Mouse (Mus musculus) Muller cell, postnatal 12 days (primary cell): Measurements from ENCODE around the gene Tomm20.

ENCODE experiments used
- DNase-seq: peaks from one replicate; pipeline ENCODE4 v3.0.0-alpha.2; 2015; ENCODE audit errors: inconsistent ontology term

The Tomm20 gene

DNA sequence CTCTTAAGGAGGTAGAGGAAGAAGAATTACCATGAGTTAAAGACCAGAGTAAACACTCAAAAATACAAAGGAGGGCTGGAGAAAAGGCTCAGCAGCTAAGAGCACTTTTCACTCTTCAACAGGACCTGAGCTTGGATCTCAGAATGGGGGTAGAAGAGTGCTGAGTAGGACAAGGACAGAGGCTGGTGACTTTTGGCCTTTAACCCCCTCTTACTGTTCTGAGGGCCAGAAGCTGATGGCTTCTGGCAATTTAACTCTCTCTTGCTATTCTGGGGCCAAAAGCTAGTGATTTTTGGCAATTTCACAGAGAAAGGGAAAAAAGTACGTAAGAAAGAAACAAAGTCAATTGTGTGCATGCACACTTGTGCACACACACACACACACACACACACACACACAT, 17.2 kb upstream of the Tomm20 start:
- DNase-seq: no peak

DNA sequence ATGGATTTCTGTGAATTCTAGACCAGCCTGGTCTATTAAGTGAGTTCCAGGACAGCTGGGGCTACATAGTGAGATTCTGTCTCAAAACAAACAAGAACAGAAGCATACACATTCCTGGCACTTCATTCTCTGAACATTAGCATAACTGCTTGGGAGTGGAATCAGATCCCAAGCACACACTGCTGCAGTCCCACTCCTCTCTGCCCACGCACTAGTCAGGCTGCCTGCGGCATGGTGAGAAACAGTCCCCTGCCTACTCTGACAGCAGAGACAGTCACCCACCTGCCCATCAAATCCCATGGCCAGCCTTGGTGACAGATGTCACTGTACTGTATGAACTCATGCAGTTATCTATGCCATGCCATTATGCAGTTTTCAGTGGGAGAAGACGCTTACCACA, 15.9 kb upstream of the Tomm20 start:
- DNase-seq: no peak

DNA sequence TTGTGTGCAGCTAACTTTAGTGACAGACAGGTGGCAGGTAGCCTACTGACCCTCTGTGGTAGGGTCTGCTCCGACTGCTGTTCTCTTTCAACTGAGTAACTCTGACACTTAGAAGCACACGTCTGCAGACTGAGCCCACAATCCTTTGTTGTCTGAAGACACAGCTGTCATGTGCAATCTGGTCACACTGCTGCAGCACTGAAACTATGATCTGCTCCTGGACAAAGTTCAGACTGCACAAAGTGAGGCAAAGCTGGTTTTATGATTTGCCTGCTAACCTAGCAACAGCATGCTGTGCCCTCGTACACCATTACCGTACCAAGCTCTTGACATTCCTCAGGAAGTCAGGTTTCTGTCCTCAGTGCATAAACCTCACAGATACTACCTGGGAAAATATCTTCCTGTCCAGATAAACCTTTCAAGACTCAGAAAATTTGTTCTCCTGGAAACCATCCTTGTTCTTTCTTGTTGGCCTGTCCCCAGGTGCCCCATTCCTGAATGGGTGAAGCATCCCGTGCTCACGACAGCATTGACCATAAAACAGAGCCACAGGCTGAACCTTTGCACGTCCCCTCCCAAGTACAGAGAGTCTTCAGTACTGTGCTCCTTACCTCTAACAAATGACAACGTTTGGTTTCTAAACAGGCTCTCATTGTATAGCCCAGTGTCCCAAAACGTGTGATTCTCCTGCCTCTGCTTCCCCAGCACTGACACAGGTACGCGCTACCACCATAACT, 6.4 kb upstream of the Tomm20 start:
- no peak for DNase-seq

DNA sequence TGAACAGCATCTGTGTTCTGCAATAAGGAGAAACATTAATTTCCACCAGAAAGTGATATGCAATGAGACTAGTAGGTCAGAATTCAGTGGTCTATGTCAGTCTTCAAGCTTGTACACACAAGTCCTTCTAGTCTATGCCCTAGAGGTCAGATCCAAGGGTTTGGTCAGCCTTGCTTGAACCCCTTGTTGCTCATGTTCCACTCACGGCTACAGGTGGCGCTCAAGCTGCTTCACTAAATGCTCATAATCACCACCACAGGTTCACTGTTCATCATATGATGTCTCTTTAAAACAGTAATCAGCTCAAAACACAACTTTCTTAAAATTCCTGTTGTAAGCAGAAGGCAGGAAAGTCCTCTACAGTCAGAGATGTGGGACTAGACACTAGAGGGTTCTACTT, 3.9 kb upstream of the Tomm20 start:
- no peak for DNase-seq

DNA sequence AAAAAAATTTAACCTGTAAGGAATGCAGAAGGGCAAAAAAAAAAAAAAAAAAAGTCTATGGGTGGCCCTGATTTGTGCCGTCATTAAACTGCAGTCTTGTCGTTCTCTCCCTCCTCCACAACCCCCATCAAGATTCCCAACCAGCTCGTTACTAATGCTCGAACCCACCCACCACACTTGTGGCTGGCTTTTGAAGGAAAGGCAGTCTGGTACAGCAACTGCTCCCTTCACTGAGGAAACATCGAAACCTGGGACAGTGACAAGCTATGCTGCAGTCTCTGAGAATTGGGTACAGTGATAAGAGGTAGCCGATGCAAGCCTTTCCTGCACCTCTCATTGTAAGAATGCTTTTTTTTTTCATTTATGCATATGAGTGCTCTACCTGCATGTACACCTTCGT, 800 bp upstream of the Tomm20 start:
- DNase-seq: no peak

DNA sequence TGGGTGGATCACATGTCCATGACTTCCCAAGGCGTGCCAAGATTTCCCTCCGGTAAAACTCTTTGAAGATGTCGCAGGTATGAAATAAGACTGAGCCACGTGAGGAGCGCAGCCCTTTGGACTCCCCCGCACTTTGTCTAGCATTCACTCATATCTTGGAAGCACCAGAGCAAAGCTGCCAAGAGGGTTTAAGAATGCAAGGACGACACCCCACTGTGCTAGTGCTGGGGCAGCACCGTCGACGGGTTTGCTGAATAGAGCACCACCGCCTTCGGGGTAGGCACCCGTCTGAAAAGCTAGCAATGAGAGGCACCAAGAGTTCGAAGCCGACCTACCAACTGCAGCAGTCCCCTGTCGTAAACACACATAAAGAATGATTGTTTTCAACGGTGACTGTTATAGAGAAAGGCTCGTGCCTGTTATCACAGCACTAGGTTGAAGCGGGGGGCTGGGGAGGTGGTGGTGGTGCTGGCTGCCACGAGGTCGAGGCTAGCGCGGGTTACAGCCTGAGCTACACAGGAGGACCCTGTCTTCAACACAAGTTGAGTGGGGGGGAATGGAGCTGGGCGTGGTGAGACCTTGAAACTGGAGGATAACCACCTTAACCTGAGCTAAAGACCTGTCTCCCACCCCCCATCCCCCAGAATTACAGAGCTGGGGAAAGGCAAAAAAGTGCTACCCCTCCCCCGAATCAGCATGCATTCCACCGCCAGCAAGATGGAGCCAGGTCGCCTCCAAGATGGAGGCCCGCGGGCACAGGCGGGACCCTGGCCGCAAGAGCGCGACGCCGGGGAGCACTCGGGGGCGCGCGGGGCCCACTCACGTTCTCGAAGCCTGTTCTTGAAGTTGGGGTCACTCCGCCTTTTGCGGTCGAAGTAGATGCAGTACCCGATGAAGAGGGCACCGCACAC, 608 bp downstream of the Tomm20 start:
- peak; percentile 72 for DNase-seq

DNA sequence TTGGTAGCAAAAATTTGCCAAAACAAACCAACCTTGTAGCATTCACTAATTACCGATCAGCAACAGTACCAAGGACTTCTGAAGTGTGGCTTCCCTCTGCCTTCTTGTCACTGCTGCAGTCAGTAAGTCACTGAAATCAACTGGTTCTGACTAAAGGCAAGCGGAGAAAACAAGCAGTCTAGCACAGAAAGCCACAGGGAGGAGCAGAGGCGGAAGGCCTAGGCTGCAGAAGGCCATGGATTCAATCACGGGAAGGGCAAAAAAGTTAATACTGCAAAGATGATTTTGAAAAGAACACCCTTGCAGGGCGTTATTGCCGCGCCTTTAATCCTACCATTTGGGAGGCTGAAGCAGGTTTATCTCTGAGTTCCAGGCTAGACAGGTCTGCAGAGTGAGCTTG, 2.1 kb downstream of the Tomm20 start:
- no peak for DNase-seq

DNA sequence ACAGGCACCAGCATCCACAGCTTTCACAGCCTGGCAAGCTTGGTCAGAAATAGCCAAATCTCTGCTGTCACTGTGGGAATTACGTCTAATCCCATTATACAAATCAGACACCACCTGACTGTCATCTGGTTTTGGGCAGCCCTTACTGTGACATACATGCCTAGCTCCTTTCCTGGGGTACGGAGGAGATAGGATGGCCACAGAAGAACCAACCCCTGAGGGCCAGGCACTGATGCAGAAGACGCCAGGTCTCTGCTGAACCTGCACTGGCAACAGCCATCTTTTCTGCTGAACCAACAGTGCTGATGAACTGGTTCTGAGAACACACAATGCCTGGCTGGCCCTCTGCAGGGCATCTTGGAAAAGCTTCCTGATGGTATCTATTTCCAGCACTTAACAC, 8.3 kb downstream of the Tomm20 start:
- no peak for DNase-seq

DNA sequence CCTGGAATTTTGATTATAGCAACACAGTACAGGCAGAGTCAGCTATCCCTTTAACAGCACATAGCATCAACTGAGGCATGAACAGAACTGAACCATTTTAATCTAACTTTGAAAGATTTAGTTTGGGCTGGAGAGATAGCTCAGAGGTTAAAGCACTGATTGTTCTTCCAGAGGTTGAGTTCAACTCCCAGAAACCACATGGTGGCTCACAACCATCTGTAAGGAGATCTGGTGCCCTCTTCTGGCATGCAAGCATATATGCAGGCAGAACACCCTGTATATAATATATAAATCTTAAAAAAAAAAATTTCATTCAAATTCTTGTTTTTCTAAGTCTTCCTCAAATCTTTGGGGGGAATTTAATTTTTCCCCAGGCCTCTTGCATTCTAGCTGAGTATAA, 9.7 kb downstream of the Tomm20 start:
- DNase-seq: no peak

DNA sequence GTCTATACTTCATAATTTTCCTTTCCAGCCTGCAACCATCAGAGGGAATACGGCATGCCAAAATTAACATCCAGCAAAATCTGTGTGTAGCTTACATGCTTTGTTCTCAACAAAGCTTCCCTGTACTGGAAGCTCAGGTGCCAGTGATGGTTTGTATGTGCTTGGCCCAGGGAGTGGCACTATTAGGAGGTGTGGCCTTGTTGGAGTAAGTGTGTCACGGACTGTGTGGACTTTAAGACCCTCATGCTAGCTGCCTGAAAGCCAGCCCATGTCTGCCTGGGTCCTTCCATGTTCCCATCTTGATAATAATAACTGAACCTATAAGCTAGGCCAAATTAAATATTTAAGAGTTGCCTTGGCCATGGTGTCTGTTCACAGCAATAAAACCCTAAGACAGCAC, 10.3 kb downstream of the Tomm20 start:
- DNase-seq: no peak

DNA sequence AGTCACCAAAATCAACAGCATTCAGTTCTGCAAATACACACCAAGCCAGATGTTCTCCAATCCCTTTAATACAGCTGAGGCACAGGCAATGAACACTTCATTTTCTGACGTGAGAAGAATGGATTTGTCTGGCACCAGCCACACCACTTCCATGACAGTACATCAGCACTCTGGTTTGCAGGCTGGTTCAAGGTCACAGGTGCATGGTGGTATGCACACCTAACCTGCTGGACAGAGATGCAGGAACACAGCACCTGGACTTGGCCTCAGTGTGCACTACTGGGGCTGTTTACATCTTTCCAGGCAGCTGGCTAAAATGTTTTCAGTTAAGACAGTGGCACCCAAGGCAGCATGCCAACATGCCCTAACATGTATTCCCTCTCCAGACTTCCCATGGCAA, 13.0 kb downstream of the Tomm20 start:
- no peak for DNase-seq

DNA sequence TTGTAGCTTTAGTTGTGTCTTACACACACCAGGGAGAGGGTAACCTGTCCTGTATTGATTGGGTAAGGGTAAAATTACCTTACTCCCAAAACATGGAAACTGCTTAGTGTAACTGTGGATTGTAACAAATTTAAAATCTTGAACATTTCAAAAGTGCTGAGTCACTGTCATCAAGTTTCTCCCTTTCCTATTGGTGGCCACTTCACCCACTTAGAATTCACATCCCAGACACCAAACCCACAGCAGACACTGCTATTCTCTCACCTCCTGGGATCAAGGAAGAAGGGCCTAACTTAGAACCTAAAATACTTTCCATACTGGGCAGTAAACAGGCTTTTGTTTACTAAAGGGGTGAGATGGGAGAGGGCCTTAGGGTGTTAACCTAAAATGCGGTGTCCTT, 13.4 kb downstream of the Tomm20 start:
- no peak for DNase-seq

DNA sequence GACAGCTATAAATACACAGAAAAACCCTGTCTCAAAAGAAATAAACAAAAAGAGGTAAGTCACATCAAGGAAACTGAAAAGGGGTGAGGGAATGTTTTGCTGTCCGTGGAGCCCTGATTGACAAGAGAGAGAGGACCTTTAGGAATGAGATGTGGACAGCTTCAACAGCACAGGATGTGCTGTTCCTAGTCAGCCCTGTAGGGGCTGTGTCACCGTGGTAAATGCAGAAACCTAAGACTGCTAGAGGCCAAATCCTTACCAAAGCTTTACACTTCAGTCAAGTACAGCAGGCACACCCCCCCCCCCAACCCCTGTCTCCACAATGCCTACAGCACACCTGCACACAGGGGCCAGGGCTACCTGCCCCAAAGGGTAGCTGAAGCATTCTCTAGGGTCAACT, 13.9 kb downstream of the Tomm20 start:
- no peak for DNase-seq

DNA sequence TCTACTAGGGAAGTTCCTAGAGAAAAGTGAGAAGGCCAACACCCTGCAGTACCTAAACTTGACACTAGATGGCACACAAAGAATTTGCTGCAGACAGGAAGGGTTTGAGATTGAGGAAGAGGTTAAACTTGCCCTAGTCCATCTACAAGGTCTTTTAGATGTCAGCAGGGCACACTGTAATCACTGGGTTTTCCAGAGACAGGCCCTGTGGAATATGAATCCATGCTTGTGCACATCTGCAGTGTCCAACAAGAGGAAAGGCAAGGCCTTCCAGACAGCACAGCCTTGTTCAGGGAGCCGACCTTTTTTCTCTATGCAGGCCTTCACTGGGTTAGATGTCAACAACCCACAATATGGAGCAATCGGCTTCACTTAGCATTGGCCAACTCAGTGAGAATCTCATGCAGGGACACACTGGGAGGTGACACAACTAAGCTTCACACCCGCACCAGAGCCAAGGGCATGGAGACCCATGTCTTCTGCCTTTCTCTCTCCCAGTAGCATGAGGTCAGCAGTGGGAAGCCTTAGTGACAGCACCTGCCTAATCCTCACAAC, 16.0 kb downstream of the Tomm20 start:
- peak; percentile 45 for DNase-seq

DNA sequence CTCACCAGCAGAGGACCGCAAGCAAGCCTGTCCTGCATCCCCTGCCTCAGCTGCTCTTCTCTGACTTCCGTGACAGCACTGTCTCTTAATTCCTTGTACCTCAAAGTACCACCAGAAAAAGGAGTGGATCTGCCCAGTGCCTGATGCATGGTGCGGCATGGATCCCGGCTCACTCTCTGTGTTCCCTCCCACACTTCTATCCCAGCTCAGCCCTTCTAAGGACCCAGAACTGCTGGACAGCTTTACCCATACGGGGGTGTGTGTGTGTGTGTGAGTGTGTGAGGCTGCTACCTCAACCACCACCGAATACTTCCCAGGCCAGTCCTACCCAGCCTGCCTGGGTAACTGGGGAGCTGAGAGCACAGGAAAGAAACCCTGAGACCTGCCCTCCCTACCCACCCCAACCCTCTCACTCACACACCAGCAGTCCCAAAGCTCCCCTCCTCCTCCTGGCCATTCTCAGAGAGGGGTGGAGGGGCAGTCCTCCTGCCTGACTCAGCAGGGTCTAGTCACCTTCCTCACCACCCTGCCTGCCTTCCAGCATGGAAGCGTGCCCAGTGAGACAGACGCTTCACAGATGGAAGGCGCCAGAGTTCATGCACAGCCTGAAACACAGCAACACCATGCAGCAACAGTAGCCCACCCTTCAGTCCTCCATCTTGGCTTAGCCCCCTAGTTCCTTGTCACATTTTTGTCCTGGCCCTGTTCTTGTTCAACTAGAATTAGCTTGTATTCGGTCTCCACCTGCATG, 16.7 kb downstream of the Tomm20 start:
- peak; percentile 34 for DNase-seq

DNA sequence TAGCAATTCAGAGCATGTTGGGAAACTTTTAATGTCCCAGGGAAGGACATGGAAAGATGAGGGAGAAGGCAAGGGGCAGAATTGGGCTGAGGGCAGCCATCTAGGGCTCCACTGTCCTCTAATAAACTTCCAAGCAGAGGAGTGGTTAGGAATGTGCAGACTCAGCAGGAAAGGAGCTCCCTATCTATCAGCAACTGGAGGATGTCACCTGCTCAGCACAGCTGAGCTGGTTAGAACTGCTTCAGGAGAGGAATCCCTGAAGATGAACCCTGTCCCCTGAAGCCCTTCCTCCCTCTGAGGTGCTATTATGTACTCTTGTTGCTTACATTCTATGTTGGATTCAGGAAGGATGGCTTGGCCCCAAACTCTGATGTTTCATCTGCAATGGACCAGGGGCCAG, 17.6 kb downstream of the Tomm20 start:
- DNase-seq: no peak

DNA sequence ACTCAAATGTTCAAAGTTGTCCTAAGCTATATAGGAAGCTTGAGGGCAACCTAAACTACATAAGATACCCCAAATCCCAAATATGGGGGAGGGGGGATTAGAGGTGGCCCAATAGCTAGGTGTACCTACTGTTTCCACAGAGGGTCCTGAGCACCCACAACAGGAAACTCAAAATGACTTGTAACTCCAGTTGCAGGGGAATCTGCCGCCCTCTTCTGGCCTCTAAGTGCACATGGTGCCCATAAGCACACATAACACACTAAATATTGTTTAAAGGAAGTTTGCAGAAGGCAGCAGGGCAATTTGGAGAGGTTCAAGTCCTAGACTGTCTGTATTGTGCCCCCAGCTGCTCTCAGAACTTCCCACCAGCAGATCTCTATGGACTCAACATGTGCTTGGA, 18.6 kb downstream of the Tomm20 start:
- DNase-seq: no peak

DNA sequence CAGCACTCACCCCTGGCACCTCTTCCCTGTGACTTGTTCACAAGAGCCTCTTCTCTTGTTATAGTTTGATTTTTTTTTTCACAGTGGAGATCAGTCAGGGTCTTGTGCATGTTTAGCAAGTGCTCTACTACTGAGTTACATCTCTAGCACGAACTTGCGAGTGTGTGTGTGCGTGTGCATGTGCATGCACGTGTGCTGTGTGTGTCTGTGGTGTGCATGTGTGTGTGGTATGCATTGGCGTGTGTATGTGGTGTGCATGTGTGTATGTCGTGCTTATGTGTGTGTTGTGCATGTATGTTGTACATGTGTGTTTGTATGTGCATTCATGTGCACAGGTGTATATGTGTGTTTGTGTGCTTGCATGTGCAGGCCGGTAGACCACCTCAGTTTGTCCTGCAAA, 22.7 kb downstream of the Tomm20 start:
- no peak for DNase-seq

DNA sequence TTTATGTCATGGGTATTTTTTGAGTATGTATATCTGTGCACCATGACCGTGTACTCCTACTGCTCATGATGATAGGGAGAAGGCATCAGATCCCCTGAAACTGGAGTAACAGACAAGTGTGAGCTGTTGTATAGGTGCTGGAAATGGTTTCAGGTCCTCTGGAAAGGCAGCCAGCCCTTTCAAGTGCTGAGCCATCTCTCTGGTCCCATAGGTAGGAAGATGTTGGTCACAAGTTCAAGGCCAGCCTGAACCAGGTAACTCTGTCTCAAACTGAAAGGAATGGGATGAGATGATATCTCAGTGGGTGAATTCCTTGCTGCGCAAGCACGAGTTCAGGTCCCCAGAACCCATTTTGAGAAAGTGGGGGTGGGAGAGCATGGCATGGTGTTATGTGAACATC, 24.2 kb downstream of the Tomm20 start:
- DNase-seq: no peak

DNA sequence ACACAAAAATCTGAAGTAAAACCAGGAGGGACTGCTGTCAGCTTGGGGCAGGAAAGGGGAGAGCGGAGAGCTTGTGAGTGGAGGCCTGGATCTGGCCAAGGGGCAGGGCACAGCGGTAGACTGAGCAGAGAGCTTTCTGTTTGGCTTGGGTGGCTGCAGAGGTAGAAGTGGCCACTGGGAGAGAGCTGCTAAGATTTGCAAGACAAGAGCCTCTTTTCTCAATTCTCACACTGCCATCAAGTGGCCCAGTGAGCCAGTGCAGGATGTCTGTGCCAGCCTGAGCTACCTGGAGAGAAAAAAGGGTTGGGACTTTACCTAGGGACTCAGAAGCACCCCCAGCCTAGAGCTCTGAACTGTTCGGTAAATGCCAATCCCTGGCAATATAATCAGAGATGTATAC, 24.8 kb downstream of the Tomm20 start:
- DNase-seq: peak; percentile 84

DNA sequence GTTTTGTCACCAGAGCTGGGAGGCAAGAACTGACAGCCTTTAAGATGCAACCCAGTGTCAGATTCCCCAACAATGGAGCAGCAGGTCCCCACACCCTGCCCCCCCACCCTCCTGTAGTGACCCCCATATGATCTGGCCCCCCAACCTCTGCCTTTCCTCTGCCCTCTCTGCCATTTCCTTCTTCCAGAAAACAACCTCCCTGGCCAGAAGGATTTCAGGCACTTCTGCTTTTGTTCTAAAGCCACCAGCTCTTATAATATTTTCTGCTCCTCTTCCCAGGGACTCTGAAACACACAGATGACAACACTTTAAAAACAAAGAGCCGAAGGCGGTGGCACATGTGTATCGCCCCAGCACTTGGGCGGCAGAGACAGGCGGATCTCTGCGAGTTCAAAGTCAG, 25.3 kb downstream of the Tomm20 start:
- no peak for DNase-seq

DNA sequence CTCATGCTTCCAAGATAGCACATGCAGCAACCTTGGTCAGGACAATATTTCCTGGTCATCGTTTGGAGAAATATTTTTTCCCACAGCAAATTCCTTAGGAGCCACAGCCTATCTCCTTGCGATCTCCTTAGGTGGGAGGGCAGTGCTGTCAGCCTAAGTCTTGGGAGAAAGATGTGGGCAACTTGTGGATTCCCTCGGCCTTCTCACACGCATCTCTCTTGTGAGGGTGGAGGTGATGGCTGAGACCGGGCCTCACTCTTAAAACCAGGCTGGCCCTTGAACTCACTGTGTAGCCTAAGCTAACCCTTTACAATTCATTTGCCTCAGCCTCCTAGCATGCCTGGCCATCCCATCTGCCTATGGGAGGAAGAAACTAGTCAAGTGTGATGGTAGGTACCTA, 25.9 kb downstream of the Tomm20 start:
- DNase-seq: no peak
